8 mouse cellular contexts compared by ENCODE assay signal in the genomic region with DNA sequence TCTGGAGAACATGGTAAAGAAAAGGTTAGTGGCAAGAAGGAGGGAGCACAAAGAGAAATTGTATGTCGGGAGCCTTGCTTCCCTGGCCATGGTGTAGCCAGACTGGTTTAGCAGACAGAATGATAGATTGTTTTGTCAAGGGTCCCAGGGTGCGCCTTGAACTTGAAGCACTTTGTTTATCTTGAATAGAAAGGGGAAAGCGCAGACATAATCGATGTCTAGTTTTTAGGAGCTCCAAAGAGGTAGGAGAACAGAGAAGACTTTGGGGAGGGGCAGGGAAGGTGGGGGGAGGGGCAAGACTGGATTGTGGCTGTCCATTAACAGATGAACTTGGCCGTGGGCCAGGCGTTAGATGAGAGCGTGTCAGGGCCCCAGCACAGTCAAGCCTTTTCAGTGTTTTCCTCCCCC. TPM values are rescaled to one million over a fixed set of nuclear protein-coding genes. Genes with fewer than 3 reads are reported as not detected.
DNase-seq lines count a peak whose midpoint lies in the region; ATAC-seq lines count a peak whose summit lies in the region.

No protein-coding gene starts in this region.

- WGBS in liver, embryonic 11.5 days: 34% methylated on average over 7 of the region's 7 CpGs

- H3K9me3 ChIP-seq in liver, embryonic 11.5 days (ENCODE audit: control insufficient read depth, low read length): no peaks in the 10 kb centered on the region

- H3K27me3 ChIP-seq in liver, embryonic 11.5 days (replicated peaks; ENCODE audit: control insufficient read depth, insufficient read depth, low read length): no peaks in the 10 kb centered on the region

- DNase-seq in embryo, embryonic 10.5 days (ENCODE audit: low spot score): peak; percentile 66
- DNase-seq in embryo, embryonic 10 days (ENCODE audit: low spot score): no peak
- peak; percentile 37 for DNase-seq in urinary bladder, postnatal 14 days (ENCODE audit: low spot score)
- no peak for DNase-seq in urinary bladder, adult 18-20 months (ENCODE audit: low spot score in 2 of 2)
- DNase-seq in liver, embryonic 11.5 days (ENCODE audit: low spot score): no peak
- no peak for DNase-seq in adrenal gland, adult (ENCODE audit: inconsistent age in 2 of 2, low spot score in 1 of 2)
- DNase-seq in cerebellum, postnatal 36 days: no peak

- H3K27ac ChIP-seq in liver, embryonic 11.5 days (ENCODE audit: low read depth, low read length): peak overlapping the region; percentile 49

- H3K4me2 ChIP-seq in liver, embryonic 11.5 days: peak overlapping the region; percentile 34

- H3K9ac ChIP-seq in liver, embryonic 11.5 days (ENCODE audit: low read depth, low read length): peak overlapping the region; percentile 41

- H3K4me3 ChIP-seq in liver, embryonic 11.5 days (ENCODE audit: low read depth, low read length): no peak overlapping the region

- ATAC-seq in liver, embryonic 11.5 days (replicated peaks; ENCODE audit: low FRiP score): 0 out of 2 replicates have a peak, but pooled peaks have one; percentile 44
- no peak for ATAC-seq in megakaryocyte-erythroid progenitor cell, adult 5-6 weeks (replicated peaks; ENCODE audit: low FRiP score, low TSS enrichment, poor library complexity, severe bottlenecking)

- peaks cover 7% of the 10 kb centered on the region; the same call in 1 of the 2 replicates for H3K36me3 ChIP-seq in liver, embryonic 11.5 days (ENCODE audit: control insufficient read depth, insufficient read depth, low read length)

- peaks cover 62% of the 10 kb centered on the region for H3K4me1 ChIP-seq in liver, embryonic 11.5 days (replicated peaks; ENCODE audit: control insufficient read depth, insufficient read depth, low read length)

RNA-seq across cellular contexts. Expression of a gene that starts 22.0 kb away (rescaled TPM):
- polyA plus RNA-seq in liver, embryonic 11.5 days (2014; fragmentation: Nextera tagmentation; extraction: Ambion mirVana): 92.2 and 95.4 TPM in 2 replicates
- total RNA-seq in megakaryocyte-erythroid progenitor cell, adult 5-6 weeks (2014; fragmentation: Nextera tagmentation): 194 and 225 TPM in 2 replicates
- total RNA-seq in megakaryocyte-erythroid progenitor cell, adult 5-6 weeks (2017): 69.3 and 74.2 TPM in 2 replicates

RNA-seq across cellular contexts. Expression of a gene that starts 25.0 kb away (rescaled TPM):
- polyA plus RNA-seq in liver, embryonic 11.5 days (2014; fragmentation: Nextera tagmentation; extraction: Ambion mirVana): not detected in 2 replicates
- not detected in 2 replicates for total RNA-seq in megakaryocyte-erythroid progenitor cell, adult 5-6 weeks (2014; fragmentation: Nextera tagmentation)
- not detected in 2 replicates for total RNA-seq in megakaryocyte-erythroid progenitor cell, adult 5-6 weeks (2017)

Comparison
In these comparisons a context has a peak if more than half of its experiments do, and no peak if none do; other contexts are left out.
1. DNase-seq: peak in embryo, embryonic 10.5 days (single experiment) and urinary bladder, postnatal 14 days (single experiment); none in embryo, embryonic 10 days (single experiment), urinary bladder, adult 18-20 months (0 of 2), liver, embryonic 11.5 days (single experiment), adrenal gland, adult (0 of 2) and cerebellum, postnatal 36 days (0 of 2).